ENCODE assay signal across 9 mouse cellular contexts in the genomic region with DNA sequence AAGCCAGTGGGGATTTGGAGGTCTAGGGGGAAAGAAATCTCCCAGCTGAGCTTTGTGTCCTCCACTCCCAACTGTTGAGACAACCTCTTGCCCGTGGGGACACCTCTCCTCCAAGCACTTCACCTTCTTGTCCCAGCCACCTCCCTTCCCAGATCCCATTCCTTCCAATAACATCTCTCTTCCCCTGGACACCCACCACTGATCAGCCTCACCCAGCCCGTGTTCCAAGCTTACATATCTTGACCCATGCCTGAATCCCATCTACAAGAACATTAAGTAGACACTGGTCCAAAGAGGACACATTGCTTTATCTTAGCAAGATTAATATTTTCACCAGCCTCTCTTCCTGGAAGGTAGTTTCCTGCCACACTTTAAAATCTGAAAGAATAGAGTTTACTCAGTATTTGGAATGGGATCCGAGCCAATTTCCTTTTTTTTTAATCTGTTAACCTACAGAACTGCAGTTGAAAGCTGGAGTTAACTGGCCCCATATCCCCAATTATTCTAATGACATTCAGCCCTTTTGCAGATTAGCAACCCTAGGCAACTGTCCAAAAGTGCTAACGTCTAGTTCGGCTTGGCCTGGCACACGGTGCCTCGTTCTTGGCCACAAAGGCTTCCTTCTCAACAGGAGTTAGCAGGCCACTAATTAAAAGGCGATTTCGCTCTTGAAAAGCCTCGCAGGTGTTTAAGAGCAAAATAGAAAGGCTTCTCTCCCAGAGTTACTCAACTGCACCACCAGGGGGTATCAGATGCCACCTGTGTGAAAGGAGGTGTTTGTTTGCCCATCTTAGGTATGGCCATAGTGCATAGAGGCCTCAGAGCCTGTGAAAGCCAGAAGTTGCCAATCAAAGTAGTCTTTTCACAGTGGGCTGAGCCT. TPM values are rescaled to one million over a fixed set of nuclear protein-coding genes. Genes with fewer than 3 reads are reported as not detected.
DNase-seq lines count a peak whose midpoint lies in the region; ATAC-seq and TF ChIP-seq lines count a peak whose summit lies in the region.
"Had no signal": no experiment of that assay in that cellular context is flagged by ENCODE, and none has a peak within 500 bp of the region (broad histone marks: within the 10 kb centered on the region; RNA-seq: fewer than 3 reads in every experiment).

No protein-coding gene starts in this region.

- no peak for TF ChIP-seq EP300 in lung, postnatal 0 days (IDR thresholded peaks at IDR 0.05)

- peak; percentile 26 for DNase-seq in adrenal gland, postnatal 10 days
- no peak for DNase-seq in adrenal gland, adult 8-10 months
- peak; percentile 11 for DNase-seq in urinary bladder, postnatal 14 days (ENCODE audit: low spot score)
- DNase-seq in urinary bladder, adult 18-20 months (ENCODE audit: low spot score in 2 of 2), result no peak
- peak; percentile 79 for DNase-seq in forebrain, postnatal 0 days
- DNase-seq in lung, postnatal 0 days (ENCODE audit: low spot score), result peak; percentile 70
- DNase-seq in spleen, postnatal 36 days (ENCODE audit: low spot score in 2 of 2), result peak; percentile 69 to 76
- no peak for DNase-seq in right cerebral cortex, postnatal 14 days

- no peak overlapping the region for H3K4me2 ChIP-seq in forebrain, postnatal 0 days (ENCODE audit: low read depth)
- no peak overlapping the region for H3K4me2 ChIP-seq in lung, postnatal 0 days (replicated peaks; ENCODE audit: low read depth, low read length)

- H3K27ac ChIP-seq in forebrain, postnatal 0 days (ENCODE audit: low read depth, low read length), result no peak overlapping the region
- no peak overlapping the region for H3K27ac ChIP-seq in lung, postnatal 0 days (ENCODE audit: low read length)

- H3K36me3 ChIP-seq in forebrain, postnatal 0 days (ENCODE audit: insufficient read depth), result peaks cover 8% of the 10 kb centered on the region; the same call in 1 of the 2 replicates
- H3K36me3 ChIP-seq in lung, postnatal 0 days (ENCODE audit: insufficient read depth, low read length), result no peaks in the 10 kb centered on the region

- H3K9ac ChIP-seq in forebrain, postnatal 0 days, result no peak overlapping the region
- no peak overlapping the region for H3K9ac ChIP-seq in lung, postnatal 0 days (replicated peaks; ENCODE audit: low read depth)

- no peak overlapping the region for H3K4me3 ChIP-seq in forebrain, postnatal 0 days (ENCODE audit: low read depth, low read length)
- no peak overlapping the region for H3K4me3 ChIP-seq in lung, postnatal 0 days (ENCODE audit: low read depth, low read length)
- H3K4me3 ChIP-seq: erythroblast, embryonic 14.5 days had no signal

- no peaks in the 10 kb centered on the region for H3K27me3 ChIP-seq in forebrain, postnatal 0 days (ENCODE audit: insufficient read depth, low read length)
- H3K27me3 ChIP-seq in lung, postnatal 0 days (replicated peaks; ENCODE audit: insufficient read depth, low read length), result no peaks in the 10 kb centered on the region

- H3K9me3 ChIP-seq in forebrain, postnatal 0 days (ENCODE audit: low read length), result no peaks in the 10 kb centered on the region
- no peaks in the 10 kb centered on the region for H3K9me3 ChIP-seq in lung, postnatal 0 days (ENCODE audit: low read length)

- ATAC-seq in forebrain, postnatal 0 days, result peak; percentile 17; the same call in 1 of the 2 replicates
- ATAC-seq in lung, postnatal 0 days, result no peak

- TF ChIP-seq CTCF in forebrain, postnatal 0 days (IDR thresholded peaks at IDR 0.05; ENCODE audit: low read depth), result peak; percentile 56
- peak; percentile 71 for TF ChIP-seq CTCF in lung, postnatal 0 days (IDR thresholded peaks at IDR 0.05)

- 12% methylated on average over 10 of the region's 10 CpGs for WGBS in forebrain, postnatal 0 days
- 39% methylated on average over 10 of the region's 10 CpGs for WGBS in lung, postnatal 0 days

- peaks cover 26% of the 10 kb centered on the region for H3K4me1 ChIP-seq in forebrain, postnatal 0 days (ENCODE audit: insufficient read depth)
- H3K4me1 ChIP-seq in lung, postnatal 0 days (ENCODE audit: insufficient read depth, low read depth, low read length), result peaks cover 5% of the 10 kb centered on the region; the same call in 1 of the 2 replicates

RNA-seq across cellular contexts. Expression of gene Lrrc8c, which starts 26.6 kb away (rescaled TPM):
- total RNA-seq in adrenal gland, postnatal 10 days (2021), result 10 to 100 TPM; 27.1 to 28.4 TPM
- total RNA-seq in adrenal gland, adult 8-10 months (2022), result 10 to 100 TPM; 16.8 to 28.0 (median 24.5) TPM
- 6.2 and 6.9 TPM in 2 replicates for total RNA-seq in forebrain, postnatal 0 days (2014; rRNA removed)
- polyA plus RNA-seq in forebrain, postnatal 0 days (2015; fragmentation: Nextera tagmentation; extraction: Ambion mirVana), result 10.0 and 11.5 TPM in 2 replicates
- polyA plus RNA-seq in lung, postnatal 0 days (2015; fragmentation: Nextera tagmentation; extraction: Ambion mirVana), result 23.0 and 35.0 TPM in 2 replicates

Comparison
In these comparisons a context has a peak if more than half of its experiments do, and no peak if none do; other contexts are left out.
1. DNase-seq: peak in adrenal gland, postnatal 10 days (single experiment), urinary bladder, postnatal 14 days (single experiment), forebrain, postnatal 0 days (single experiment), lung, postnatal 0 days (single experiment) and spleen, postnatal 36 days (2 of 2); none in adrenal gland, adult 8-10 months (single experiment), urinary bladder, adult 18-20 months (0 of 2) and right cerebral cortex, postnatal 14 days (single experiment).